Mouse (Mus musculus) left cerebral cortex, postnatal 36 days (tissue): ENCODE data around the gene Grik5. TPM values are rescaled to one million over a fixed set of nuclear protein-coding genes. Genes with fewer than 3 reads are reported as not detected.

Experiments used
- DNase-seq, 2 experiments: peaks; one replicate each; pipeline ENCODE4 v3.0.0; 2021 to 2022; ENCODE audit warnings: low spot score in 2 of 2, mixed read lengths in 1 of 2
- intact Hi-C: fragments of 180-260 bp; cut with DNase I; formaldehyde crosslinking; loops from one replicate; pipeline ENCODE4 v1.15.1; 2025
- total RNA-seq, 2 experiments: library from RNA; stranded (reverse); gene quantifications; 2 replicates each; pipeline ENCODE4 v1.2.3; 2021

Gene Grik5
- total RNA-seq, 2 experiments from 2014 or later: 225 to 248 TPM

GRCm38 (mm10) chr7:25084621-25085020 is 12.5 kb upstream of the Grik5 start:
- intact Hi-C loops: no loop called here
- DNase-seq: no peak

GRCm38 (mm10) chr7:25082510-25082909 is 10.4 kb upstream of the Grik5 start:
- no peak for DNase-seq
- intact Hi-C loops: no loop called here

DNA sequence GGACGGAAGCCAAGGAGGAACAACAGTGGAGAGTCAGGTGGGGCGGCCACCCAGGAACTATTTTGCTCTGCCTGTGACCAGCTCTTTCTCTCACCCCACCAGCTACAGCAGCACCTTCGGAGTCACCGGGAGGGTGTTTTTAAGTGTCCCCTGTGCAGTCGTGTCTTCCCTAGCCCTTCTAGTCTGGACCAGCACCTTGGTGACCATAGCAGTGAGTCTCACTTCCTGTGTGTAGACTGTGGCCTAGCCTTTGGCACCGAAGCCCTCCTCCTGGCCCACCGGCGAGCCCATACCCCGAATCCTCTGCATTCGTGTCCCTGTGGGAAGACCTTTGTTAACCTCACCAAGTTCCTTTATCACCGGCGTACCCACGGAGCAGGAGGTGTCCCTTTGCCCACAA is 8.3 kb upstream of the Grik5 start:
- intact Hi-C loops: no loop called here
- DNase-seq: no peak

GRCm38 (mm10) chr7:25079496-25080026 is 7.4 kb upstream of the Grik5 start:
- DNase-seq: no peak
- intact Hi-C loops: loop anchor here (5.0 to 10.0 kb wide), 3 partner anchors 47 to 235 kb away; partner anchors contain the start of genes Megf8 and Rps19

DNA sequence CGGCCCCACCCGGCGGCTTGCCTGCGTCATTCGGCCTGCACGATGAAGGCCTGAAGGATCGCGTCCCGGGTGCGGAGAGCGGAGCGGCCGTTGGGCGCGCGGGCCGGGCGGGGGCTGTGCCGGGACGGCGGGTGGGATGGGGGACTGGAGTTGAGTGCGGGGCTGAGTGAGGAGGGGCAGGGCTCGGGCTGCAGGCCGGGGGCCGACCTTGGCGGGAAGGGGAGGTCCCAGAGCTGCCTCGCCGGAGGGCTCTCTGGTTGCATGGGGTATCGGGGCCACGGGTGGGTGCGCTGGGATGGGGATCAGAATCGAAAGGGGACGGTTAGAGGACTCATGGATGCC is 5.2 kb upstream of the Grik5 start:
- intact Hi-C loops: loop anchor here (5.0 to 10.0 kb wide), 3 partner anchors 45 to 237 kb away; partner anchors contain the start of genes Megf8 and Rps19
- DNase-seq: no peak

DNA sequence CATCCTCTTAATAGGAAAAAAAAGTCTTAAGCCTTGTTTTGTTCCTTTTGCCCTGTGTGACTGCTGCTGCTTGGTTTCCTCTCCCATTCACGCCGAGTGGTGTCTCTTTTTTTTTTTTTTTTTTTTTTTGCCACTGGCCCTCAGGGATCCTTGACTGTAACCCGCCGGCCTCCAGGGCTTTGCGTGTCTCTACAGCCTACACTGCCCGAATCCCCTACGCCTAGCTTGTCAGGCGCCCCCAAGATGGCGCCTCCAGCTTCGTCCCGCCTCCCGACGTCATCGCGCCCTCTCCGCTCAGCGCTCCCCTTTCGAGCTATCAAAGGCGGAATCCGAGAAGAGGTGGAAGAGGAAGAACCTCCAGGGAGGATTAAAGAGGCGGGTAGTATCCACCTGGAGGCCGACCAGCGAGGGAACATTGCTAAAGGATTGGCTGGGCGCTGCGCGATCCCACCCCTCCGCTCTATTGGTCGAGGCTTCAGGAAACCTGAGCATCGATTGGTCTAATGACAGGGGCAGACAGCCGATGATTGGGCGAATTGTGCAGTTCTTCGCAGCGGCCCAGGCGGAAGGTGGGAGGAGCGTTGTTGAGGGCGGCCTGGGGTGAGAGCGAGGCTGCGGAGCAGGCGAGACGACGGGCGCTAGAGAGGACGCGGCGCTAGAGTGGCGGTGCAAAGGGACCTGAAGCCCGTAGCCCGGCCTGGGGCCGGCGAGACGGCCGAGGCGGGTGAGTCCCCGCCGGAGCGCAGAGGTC is 4.7 kb upstream of the Grik5 start:
- DNase-seq: peak; percentile 96 to 97
- intact Hi-C loops: loop anchor here (5.0 to 10.0 kb wide), 3 partner anchors 45 to 238 kb away; partner anchors contain the start of genes Megf8 and Rps19

- intact Hi-C loops: loop anchor here (5.0 to 10.0 kb wide), 3 partner anchors 44 to 239 kb away; partner anchors contain the start of genes Megf8 and Rps19
- DNase-seq: no peak
These were observed 4.1 kb upstream of the Grik5 start for GRCm38 (mm10) chr7:25076296-25076662.

DNA sequence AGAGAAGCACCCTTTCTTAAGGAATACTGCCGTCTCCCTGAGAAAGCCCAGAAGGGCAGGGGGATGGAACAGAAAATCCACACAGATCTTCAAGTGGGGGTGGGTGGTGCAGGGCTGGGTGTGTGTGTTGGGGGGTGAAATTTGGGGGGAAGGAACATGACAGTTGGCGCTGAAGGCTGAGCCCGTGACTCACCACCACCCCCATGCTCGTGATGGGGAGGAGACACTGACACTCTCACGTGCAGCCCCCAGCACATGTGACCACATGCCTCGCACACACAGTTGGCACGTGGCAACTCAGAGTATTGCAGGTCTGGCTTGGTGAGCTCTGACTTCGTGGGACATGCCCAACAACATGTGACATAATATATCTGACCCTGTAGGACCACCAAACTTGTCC is 1.8 kb upstream of the Grik5 start:
- intact Hi-C loops: loop anchor here (2.0 to 10.0 kb wide), 3 partner anchors 65 to 241 kb away; partner anchors contain the start of genes Megf8 and Rps19

GRCm38 (mm10) chr7:25072716-25073390 is 707 bp upstream of the Grik5 start:
- DNase-seq: peak; percentile 63 to 74
- intact Hi-C loops: loop anchor here (2.0 to 10.0 kb wide), 3 partner anchors 64 to 242 kb away; partner anchors contain the start of genes Megf8 and Rps19

More for the DNA sequence above, 1.8 kb upstream of the Grik5 start:
- DNase-seq: peak; percentile 78 to 80

DNA sequence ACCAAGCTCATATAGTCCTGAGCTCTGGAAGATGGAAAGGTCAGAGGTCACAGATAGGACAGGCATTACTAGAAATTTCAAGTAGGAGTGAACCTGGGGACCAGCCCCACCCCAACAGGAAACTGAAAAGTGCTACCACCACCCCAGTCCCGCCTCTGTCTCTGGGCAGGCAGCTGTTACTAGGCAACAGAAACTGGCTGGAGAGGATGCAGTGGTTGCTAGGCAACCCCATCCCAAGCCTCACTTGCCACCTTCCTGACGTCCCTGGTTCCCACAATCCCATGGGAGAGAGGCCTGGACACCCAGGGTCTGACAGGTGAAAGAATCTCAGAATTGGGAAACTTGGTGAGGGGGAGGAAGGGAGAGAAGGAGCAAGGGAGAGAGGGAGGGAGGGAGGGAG is 3.4 kb downstream of the Grik5 start:
- intact Hi-C loops: no loop called here
- peak; percentile 78 to 81 for DNase-seq

- no peak for DNase-seq
- intact Hi-C loops: no loop called here
These were observed 4.1 kb downstream of the Grik5 start for GRCm38 (mm10) chr7:25067909-25068656.

GRCm38 (mm10) chr7:25067338-25067737 is 4.8 kb downstream of the Grik5 start:
- intact Hi-C loops: no loop called here
- no peak for DNase-seq

- intact Hi-C loops: no loop called here
- DNase-seq: peak; percentile 50 to 78
These were observed 8.2 kb downstream of the Grik5 start for GRCm38 (mm10) chr7:25063900-25064299.

- no peak for DNase-seq
- intact Hi-C loops: no loop called here
These were observed 8.8 kb downstream of the Grik5 start for GRCm38 (mm10) chr7:25063346-25063745.

GRCm38 (mm10) chr7:25058836-25059235 is 13.3 kb downstream of the Grik5 start:
- DNase-seq: no peak
- intact Hi-C loops: no loop called here

DNA sequence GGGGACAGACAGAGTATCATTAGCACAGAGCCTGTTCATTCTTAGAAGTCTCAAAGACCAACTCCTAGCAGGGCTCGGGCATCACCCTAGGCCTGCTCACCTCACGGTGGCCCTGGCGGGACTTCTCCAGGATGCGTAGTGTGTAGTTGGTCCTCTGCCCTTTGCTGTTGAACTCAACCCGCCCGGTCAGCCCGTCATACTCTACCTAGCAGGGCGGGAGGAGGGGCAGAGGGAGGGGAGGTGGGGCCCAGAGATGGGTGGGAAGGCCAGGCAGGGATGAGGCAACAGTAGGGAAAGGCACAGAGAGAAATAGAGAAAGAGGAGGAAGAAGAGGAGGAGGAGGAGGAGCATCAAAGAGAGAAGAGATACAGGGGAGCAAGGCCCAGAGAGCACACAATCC is 13.8 kb downstream of the Grik5 start:
- intact Hi-C loops: no loop called here
- DNase-seq: no peak

DNA sequence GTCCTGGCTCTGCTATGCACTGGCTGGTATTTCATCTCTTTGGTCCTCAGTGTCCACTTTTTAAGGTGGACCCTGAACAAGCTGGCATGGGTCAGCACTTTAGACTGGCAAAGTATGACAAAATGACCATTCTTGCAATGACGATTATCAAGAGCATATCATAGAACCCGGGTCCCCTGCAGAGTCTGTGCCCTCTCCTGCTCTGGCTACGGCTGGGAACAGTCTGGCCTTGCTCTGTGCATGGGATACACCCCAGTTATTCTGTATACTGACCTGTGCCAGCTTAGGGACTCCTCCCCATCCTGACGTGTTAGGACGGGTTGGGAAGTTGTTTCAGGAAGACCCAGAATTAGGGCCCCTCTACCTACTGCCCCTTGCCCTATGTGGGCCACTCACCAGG is 14.3 kb downstream of the Grik5 start:
- no peak for DNase-seq
- intact Hi-C loops: no loop called here

- intact Hi-C loops: no loop called here
- no peak for DNase-seq
These were observed 15.2 kb downstream of the Grik5 start for GRCm38 (mm10) chr7:25056951-25057350.

DNA sequence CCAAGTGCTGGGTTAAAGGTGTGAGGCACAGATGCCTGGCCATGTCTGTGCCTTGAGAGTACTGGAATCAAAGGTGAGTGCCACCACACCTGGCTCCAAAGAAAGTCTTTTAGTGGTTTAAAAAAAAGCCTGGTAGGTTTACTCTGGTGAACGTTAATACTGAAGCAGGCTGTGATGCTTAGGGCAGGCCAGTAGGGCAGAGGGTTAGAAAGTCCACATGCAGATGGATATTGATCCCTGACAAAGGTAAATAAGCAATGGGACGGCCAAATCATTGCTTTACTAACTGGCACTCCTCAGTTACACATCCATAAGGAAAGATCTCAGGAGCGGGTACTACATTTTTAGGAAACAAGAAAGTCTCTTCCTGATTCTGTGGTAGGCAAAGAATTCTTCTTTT is 19.6 kb downstream of the Grik5 start:
- DNase-seq: no peak
- intact Hi-C loops: no loop called here
